Mouse (Mus musculus) bone marrow macrophage, adult 2 months (primary cell): ENCODE measurements around the gene Spsb3.

ENCODE experiments used
- CTCF ChIP-seq: IDR thresholded peaks from 2 replicates; pipeline ENCODE4 v1.5.1; 2012; ENCODE audit warnings: low read depth, mild to moderate bottlenecking, low read length, moderate library complexity
- POLR2A ChIP-seq: IDR thresholded peaks from 2 replicates; pipeline ENCODE4 v1.6.1; 2012; ENCODE audit warnings: mild to moderate bottlenecking, low read depth, low read length, borderline replicate concordance

GRCm38 (mm10) chr17:24878531-24878930 lies 7.9 kb upstream of the Spsb3 start:
- TF ChIP-seq CTCF (no peak), POLR2A (no peak)
